Mouse (Mus musculus) intestine, embryonic 16.5 days (tissue): ENCODE results near the gene Adgrl2. TPM values are rescaled to one million over a fixed set of nuclear protein-coding genes. Genes with fewer than 3 reads are reported as not detected.

Experiments
- ATAC-seq: fragments of 200-750 bp; cut with Nextera tagmentation; 2 replicates; pipeline ENCODE4 v1.8.0; 2017; ENCODE audit warnings: moderate TSS enrichment, moderate library complexity
- H3K27ac ChIP-seq: fragments of 300-500 bp; sonication (generic); 2 replicates; pipeline ENCODE4 v1.5.1; 2014; ENCODE audit warnings: mild to moderate bottlenecking, low read length
- H3K27me3 ChIP-seq: fragments of 300-500 bp; sonication (generic); replicated peaks from 2 replicates; pipeline ENCODE4 v1.6.1; 2014; ENCODE audit warnings: low read length, control low read depth, mixed read lengths; ENCODE audit not compliant: control insufficient read depth, insufficient read depth
- H3K36me3 ChIP-seq: fragments of 300-500 bp; sonication (generic); 2 replicates; pipeline ENCODE4 v1.6.1; 2014; ENCODE audit warnings: low read length, control low read depth; ENCODE audit not compliant: control insufficient read depth, insufficient read depth
- H3K4me1 ChIP-seq: fragments of 300-500 bp; sonication (generic); 2 replicates; pipeline ENCODE4 v1.6.1; 2014; ENCODE audit warnings: low read length, control low read depth, mixed read lengths; ENCODE audit not compliant: control insufficient read depth, insufficient read depth
- H3K4me2 ChIP-seq: fragments of 300-500 bp; sonication (generic); 2 replicates; pipeline ENCODE4 v1.6.1; 2014; ENCODE audit warnings: low read depth, low read length, control low read depth
- H3K4me3 ChIP-seq: fragments of 300-500 bp; sonication (generic); 2 replicates; pipeline ENCODE4 v1.5.1; 2014; ENCODE audit warnings: mild to moderate bottlenecking, low read length
- H3K9ac ChIP-seq: fragments of 300-500 bp; sonication (generic); 2 replicates; pipeline ENCODE4 v1.6.1; 2014; ENCODE audit warnings: low read depth, low read length
- H3K9me3 ChIP-seq: fragments of 300-500 bp; sonication (generic); 2 replicates; pipeline ENCODE4 v1.6.1; 2016; ENCODE audit warnings: low read length, control low read depth; ENCODE audit not compliant: control insufficient read depth
- WGBS: fragments of 180-500 bp; shearing (Covaris S2); extraction: QIAGEN DNeasy Blood & Tissue Kit; methylation state at CpG from one replicate; pipeline ENCODE4 v1.1.7; 2014; 5-methylcytosine and 5-hydroxymethylcytosine counted together
- polyA plus RNA-seq: library from polyadenylated mRNA; unstranded; fragments of >200 nt; fragmentation: Nextera tagmentation; extraction: Ambion mirVana; gene quantifications from 2 replicates; pipeline ENCODE4 v1.2.1, GENCODE M21; 2015

Gene Adgrl2
- polyA plus RNA-seq, 1 experiment from 2014 or later: 24.4 TPM

DNA sequence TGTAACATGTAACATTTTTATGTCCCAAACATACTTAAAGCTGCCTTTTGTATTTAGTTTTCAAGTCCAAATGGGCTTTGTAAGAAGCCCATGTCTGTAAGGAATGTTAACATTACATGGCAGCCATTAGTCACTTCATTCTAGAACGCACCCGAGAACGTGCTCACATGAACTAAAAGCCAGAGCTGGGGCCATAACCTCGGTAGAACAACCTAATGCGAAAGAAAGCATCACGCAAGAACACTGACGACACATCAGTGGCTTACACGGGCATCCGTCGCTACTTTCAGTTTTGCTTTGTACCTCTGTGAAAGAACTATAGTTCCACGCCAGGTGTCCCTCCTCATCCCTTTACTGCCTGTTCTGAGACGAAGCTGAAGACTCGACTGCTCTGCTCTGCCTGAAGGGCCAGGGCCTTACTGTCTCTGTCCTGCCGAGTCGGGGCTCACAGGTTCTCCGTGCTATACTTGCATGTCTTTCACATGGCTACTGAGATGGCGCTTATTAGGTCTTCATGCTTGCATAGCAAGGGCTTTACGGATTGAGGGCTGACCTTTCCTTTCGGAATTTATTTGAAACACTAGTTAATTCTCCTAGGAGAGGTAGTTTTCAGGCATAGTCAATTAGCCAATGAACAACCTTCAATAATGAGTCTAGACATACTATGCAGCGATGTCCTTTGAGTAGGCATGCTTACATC lies 157.1 kb downstream of the Adgrl2 start:
- H3K4me2 ChIP-seq: no peak overlapping the region
- H3K4me1 ChIP-seq: no peaks in the 10 kb centered on the region
- no peaks in the 10 kb centered on the region for H3K27me3 ChIP-seq
- WGBS: 92% methylated on average over 20 of the region's 20 CpGs
- no peak overlapping the region for H3K4me3 ChIP-seq
- peaks cover 13% of the 10 kb centered on the region; the same call in 1 of the 2 replicates for H3K36me3 ChIP-seq
- H3K9ac ChIP-seq: no peak overlapping the region
- no peak for ATAC-seq
- H3K9me3 ChIP-seq: no peaks in the 10 kb centered on the region
- no peak overlapping the region for H3K27ac ChIP-seq

DNA sequence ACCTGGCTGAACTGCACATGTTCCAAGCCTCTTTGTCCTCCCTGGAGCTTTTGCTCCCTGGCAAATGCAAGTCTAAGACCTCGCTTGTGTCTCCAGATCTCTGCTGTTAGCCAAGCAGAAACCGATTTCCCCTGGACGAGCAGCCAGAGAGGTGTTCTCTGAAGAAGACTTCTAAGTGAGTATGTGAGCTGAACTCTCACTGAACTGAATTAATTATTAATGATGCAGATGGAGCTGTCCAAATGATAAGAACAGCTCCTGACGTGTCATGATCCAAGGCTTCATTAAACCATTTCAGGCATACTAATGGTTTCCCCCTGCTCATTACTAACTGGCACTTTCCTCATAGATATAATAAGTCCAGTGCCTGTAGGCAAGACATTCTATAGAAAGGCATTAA lies 158.4 kb downstream of the Adgrl2 start:
- H3K4me3 ChIP-seq: no peak overlapping the region
- ATAC-seq: no peak
- H3K27me3 ChIP-seq: no peaks in the 10 kb centered on the region
- no peak overlapping the region for H3K27ac ChIP-seq
- no peak overlapping the region for H3K9ac ChIP-seq
- H3K9me3 ChIP-seq: no peaks in the 10 kb centered on the region
- H3K4me2 ChIP-seq: no peak overlapping the region
- H3K4me1 ChIP-seq: no peaks in the 10 kb centered on the region
- 80% methylated on average over 4 of the region's 4 CpGs for WGBS
- peaks cover 12% of the 10 kb centered on the region; the same call in 1 of the 2 replicates for H3K36me3 ChIP-seq

DNA sequence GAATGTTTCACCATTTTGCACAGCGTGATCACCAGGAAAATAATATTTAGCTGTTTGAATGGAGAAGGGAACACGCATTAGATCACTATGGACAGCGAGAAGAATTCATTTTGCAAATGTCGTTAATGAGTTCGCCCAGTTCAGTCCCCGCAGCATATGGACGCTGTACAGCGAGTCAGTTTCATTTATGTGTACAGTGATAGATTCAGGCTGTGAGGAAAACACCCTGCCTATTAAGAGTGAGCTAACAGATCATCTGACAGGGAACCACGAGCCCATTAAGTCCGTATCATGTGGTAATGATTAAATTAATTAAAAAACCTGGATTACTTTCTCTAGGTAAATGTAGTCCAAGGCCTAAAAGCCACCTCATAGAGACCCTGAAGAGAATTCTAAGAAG lies 161.8 kb downstream of the Adgrl2 start:
- Histone ChIP-seq H3K36me3 (peaks cover 8% of the 10 kb centered on the region; the same call in 1 of the 2 replicates), H3K4me2 (no peak overlapping the region), H3K27ac (no peak overlapping the region), H3K9ac (no peak overlapping the region), H3K27me3 (no peaks in the 10 kb centered on the region), H3K4me1 (no peaks in the 10 kb centered on the region), H3K4me3 (no peak overlapping the region), H3K9me3 (no peaks in the 10 kb centered on the region)
- no peak for ATAC-seq
- WGBS: 86% methylated on average over 10 of the region's 10 CpGs

DNA sequence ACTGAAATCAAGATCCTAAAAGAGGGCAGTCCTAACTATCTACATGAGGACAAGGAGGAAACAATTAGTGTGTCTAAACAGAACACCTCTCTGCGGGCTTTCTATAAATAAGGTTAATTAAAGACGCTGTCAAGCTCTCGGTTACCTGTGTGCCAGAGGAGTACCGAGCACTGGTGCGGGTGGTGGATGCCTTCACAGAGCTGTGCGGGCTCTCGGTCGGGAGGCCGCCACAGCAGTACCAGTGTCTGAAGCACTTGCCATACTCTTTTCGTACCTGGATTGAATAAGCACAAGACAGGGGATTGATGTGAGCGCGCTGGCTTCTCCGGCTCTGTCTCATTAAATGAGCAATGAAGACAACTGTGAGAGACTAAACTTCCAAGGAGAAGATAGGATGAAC lies 166.8 kb downstream of the Adgrl2 start:
- Histone ChIP-seq H3K4me1 (no peaks in the 10 kb centered on the region), H3K9ac (no peak overlapping the region), H3K36me3 (peaks cover 18% of the 10 kb centered on the region; the same call in 1 of the 2 replicates), H3K4me3 (no peak overlapping the region), H3K27ac (no peak overlapping the region), H3K27me3 (no peaks in the 10 kb centered on the region), H3K4me2 (no peak overlapping the region), H3K9me3 (no peaks in the 10 kb centered on the region)
- 96% methylated on average over 13 of the region's 13 CpGs for WGBS
- no peak for ATAC-seq

DNA sequence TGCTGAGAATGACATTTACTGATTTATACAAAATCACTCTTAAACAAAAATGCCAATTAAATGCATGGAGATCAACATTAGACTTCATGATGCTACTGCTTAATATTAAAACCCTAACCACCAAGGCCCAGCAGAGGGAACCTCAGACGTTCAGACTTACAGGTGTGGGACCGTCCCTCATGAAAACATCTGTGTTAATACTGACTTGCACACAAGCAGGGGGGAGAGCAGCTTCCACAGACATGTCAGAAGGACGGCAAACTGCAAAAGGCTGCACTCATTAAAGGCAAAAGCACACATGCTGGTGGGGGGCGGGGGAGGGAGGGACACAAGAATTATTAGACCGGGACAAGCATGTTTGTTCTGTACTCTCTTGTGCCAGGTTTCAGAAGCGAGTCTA lies 168.7 kb downstream of the Adgrl2 start:
- Histone ChIP-seq H3K4me1 (no peaks in the 10 kb centered on the region), H3K27me3 (no peaks in the 10 kb centered on the region), H3K4me3 (no peak overlapping the region), H3K4me2 (no peak overlapping the region), H3K9ac (no peak overlapping the region), H3K27ac (no peak overlapping the region), H3K36me3 (peaks cover 27% of the 10 kb centered on the region), H3K9me3 (no peaks in the 10 kb centered on the region)
- WGBS: 81% methylated on average over 6 of the region's 6 CpGs
- ATAC-seq: no peak

DNA sequence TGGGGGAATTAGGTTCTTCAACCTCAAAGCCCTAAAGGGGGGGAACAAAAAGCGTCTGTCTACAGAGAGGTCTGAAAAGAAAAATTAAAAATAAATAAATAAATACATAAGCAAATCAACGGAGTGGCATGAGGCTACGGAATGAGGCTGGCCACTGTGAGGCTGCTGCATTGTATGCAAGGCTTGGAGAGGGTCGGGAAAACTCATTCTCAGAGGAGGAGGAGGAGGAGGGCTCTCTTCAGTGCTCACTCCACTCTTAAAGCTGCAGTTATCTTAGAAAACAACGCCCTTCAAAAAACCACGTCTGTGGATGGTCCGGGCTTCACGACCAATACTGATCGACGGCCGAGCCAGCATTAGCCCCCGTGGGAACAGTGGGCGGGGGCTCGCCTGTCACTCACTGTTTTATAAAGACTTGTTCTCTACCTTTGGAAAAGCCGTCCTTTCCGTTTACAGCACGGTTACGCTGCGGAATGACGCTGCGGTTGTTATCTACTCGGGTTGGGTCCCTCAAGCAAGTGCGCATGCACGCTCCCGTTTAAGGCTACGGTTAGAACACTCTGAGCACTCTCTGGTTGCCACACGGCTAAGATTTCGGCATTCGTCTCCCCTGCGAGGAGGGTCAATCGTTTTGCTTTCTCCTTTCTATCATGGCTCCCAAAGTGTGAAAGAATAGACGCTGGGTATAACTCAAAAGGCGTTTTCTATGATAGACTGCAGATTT lies 170.9 kb downstream of the Adgrl2 start:
- ATAC-seq: no peak
- Histone ChIP-seq H3K27ac (no peak overlapping the region), H3K9me3 (no peaks in the 10 kb centered on the region), H3K4me1 (no peaks in the 10 kb centered on the region), H3K27me3 (no peaks in the 10 kb centered on the region), H3K36me3 (peaks cover 24% of the 10 kb centered on the region), H3K4me2 (no peak overlapping the region), H3K4me3 (no peak overlapping the region), H3K9ac (no peak overlapping the region)
- 91% methylated on average over 33 of the region's 33 CpGs for WGBS

DNA sequence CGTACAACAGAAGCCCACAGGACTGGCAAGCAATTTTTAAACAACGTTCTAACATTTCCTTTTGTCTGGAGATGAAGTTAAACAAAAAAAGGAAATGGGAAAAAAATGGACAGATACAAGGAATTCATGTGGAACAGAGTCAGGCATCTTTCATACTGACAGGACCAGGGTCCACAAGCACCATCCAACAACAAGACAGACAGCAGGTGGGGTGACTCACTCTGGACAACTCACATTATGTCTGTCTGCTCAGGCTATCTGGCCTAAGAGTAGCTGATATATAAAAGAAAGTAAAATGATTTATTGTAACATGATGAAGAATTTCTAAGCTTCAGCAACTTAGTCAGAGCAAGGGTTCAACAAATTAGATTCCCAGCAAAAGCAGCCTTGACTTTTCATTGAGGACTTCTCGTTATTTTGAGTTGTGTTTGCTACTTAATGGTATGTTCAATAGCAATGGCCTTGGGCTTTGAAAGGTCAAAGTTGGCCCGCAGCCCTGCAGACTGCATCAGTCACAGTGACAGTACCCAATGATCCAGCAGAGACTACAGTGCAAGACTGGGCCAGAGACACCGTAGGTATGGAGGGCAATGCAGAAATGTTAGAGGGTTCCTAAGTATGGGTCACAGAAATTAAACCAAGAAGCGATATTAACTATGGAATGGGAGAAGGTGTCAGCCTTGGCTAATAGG lies 171.8 kb downstream of the Adgrl2 start:
- ATAC-seq: no peak
- 69% methylated on average over 6 of the region's 6 CpGs for WGBS

DNA sequence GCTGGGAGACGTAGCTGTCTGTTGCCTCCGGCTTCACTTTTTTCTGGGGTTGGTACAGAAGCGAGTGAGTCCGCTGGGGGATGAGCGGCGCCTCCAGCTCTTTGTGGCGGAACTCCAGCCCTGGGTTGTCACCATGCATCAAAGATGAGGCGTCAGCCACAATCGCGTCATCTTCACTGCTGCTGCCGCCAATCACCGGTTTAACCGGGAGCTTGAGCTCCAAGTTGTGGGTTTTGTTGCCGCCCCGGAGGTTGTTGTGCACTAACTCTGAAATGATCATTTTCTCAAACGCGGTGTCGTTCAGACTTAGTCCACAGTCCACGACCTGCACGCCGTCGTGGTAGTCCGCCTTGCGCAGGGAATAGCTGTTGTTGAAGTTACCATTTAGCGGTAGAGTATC lies 172.9 kb downstream of the Adgrl2 start:
- Histone ChIP-seq H3K27ac (no peak overlapping the region), H3K9ac (no peak overlapping the region), H3K4me1 (no peaks in the 10 kb centered on the region), H3K27me3 (no peaks in the 10 kb centered on the region), H3K9me3 (no peaks in the 10 kb centered on the region), H3K4me3 (no peak overlapping the region), H3K4me2 (no peak overlapping the region), H3K36me3 (peaks cover 18% of the 10 kb centered on the region)
- ATAC-seq: no peak
- 97% methylated on average over 25 of the region's 25 CpGs for WGBS

More for the DNA sequence above, 171.8 kb downstream of the Adgrl2 start:
- H3K36me3 ChIP-seq: peaks cover 22% of the 10 kb centered on the region
- no peaks in the 10 kb centered on the region for H3K27me3 ChIP-seq
- H3K4me1 ChIP-seq: no peaks in the 10 kb centered on the region
- H3K4me2 ChIP-seq: no peak overlapping the region
- H3K9me3 ChIP-seq: no peaks in the 10 kb centered on the region
- no peak overlapping the region for H3K27ac ChIP-seq
- no peak overlapping the region for H3K9ac ChIP-seq
- no peak overlapping the region for H3K4me3 ChIP-seq

DNA sequence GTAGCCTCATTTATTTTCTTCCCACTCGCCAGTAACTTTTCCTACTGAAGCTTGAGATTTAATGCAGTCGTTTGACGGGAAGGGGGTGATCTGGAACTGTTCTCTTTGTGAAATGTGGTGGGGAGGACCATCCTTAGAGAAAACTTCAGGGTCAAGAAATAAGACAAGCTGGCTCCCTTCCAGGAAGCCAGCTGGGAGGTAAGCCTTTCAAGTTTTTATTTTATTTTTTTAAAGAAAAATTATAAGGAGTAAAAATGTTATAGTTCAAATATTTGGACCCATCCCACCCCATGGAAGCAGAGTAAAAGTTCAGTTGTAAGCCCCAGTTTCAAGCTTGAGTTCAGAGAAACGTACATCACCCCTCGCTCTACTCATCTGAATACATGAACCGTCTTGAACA lies 177.2 kb downstream of the Adgrl2 start:
- H3K4me3 ChIP-seq: no peak overlapping the region
- H3K27me3 ChIP-seq: no peaks in the 10 kb centered on the region
- H3K36me3 ChIP-seq: peaks cover 8% of the 10 kb centered on the region; the same call in 1 of the 2 replicates
- no peak overlapping the region for H3K9ac ChIP-seq
- no peak overlapping the region for H3K4me2 ChIP-seq
- 59% methylated on average over 6 of the region's 6 CpGs for WGBS
- no peaks in the 10 kb centered on the region for H3K4me1 ChIP-seq
- H3K9me3 ChIP-seq: no peaks in the 10 kb centered on the region
- H3K27ac ChIP-seq: no peak overlapping the region
- ATAC-seq: no peak
